Mouse (Mus musculus) G1E (cell line): ENCODE measurements around the gene Odaph.

Experiments used
- CTCF ChIP-seq: IDR thresholded peaks from 2 replicates; pipeline ENCODE4 v1.5.1; 2012; ENCODE audit warnings: low read depth, low read length, inconsistent platforms, mixed read lengths
- GATA1 ChIP-seq: IDR thresholded peaks from 2 replicates; pipeline ENCODE4 v1.6.1; 2012; ENCODE audit warnings: borderline replicate concordance, low read length, inconsistent platforms, mixed read lengths
- GATA2 ChIP-seq: IDR thresholded peaks from 2 replicates; pipeline ENCODE4 v1.6.1; 2012; ENCODE audit warnings: low read depth, low read length, inconsistent platforms, borderline replicate concordance
- TAL1 ChIP-seq: conservative IDR thresholded peaks from 2 replicates; pipeline ENCODE4 v1.6.1; 2012; ENCODE audit warnings: low read depth, low read length, inconsistent platforms, mixed read lengths

- TF ChIP-seq CTCF (no peak), GATA1 (no peak), TAL1 (no peak), GATA2 (no peak)
Observed at GRCm38 (mm10) chr5:91983490-91983889, 3.8 kb upstream of the Odaph start.
